Mouse (Mus musculus): Measurements from ENCODE around the gene Myo5c.

The Myo5c gene

GRCm38 (mm10) chr9:75330821-75331220, 99.0 kb downstream of the Myo5c start:
- no peak for DNase-seq

DNA sequence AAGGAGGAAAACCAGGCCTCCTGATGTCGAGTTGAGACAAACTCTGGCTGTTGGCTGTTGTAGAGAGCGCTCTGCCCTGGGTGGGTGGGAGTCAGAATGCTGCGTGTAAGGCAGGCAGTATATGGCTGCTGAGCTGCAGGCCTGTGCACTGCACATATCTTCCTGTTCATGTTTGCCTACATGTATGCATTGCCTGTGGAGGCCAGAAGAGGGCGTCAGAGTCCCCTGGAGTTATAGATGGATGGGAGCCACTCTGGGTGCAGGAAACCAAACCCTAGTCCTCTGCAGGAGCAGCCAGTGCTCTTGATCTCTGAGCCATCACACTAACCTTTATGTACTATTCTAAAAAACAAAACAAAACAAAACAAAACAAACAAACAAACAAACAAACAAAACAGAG, 102.6 kb downstream of the Myo5c start:
- peak in 1 of 2 experiments; percentile 5 for DNase-seq

GRCm38 (mm10) chr9:75338016-75338415, 106.2 kb downstream of the Myo5c start:
- DNase-seq: no peak

DNA sequence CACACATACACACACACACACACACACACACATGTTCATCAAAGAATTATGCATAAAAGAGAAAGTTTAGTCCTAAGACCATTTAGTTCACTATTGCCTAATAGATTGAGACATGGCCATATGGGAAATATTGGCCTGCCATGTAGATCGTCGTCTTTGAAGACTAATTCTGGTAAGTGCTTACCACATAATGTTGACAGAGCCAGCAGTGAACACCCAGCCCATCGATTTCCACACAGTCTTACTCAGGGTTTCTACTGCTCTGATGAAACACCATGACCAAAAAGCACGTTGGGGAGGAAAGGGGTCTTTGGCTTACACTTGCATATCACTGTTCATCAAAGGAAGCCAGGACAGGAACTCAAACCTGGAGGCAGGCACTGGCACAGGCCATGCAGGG, 110.6 kb downstream of the Myo5c start:
- DNase-seq: no peak

GRCm38 (mm10) chr9:75347458-75347857, 115.6 kb downstream of the Myo5c start, which contains the start of gene Bcl2l10:
Bcl2l10 (plus strand) TSS chr9:75347758.
- DNase-seq: no peak

- no peak for DNase-seq
These were observed 116.2 kb downstream of the Myo5c start for GRCm38 (mm10) chr9:75348066-75348465.

DNA sequence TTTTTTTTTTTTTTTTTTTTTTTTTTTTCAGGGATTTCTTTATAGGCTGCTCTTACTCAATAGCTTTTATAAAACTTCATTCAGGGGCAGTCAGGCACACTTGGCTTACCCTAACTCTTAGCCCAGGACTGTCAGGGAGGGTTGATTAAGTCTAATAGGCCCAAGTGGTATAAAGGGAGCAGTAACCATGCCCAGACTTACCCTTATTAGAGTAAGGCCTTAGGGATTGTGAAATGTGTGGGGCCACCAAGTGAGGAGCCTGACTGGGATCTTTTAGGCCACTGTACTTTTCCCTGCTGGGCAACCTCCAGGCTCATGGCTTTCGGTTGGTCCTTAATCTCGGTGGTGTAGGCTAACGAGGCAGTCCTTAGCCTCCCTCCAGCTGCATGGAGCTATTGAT, 116.8 kb downstream of the Myo5c start:
- no peak for DNase-seq

- no peak for DNase-seq
These were observed 121.3 kb downstream of the Myo5c start for GRCm38 (mm10) chr9:75353094-75353493.

Measured in cerebellum, postnatal 25 days (tissue).